Mouse (Mus musculus) embryo, embryonic 9.5 days (tissue): ENCODE measurements around the gene Rplp2.

Experiments used
- DNase-seq: peaks from one replicate; pipeline ENCODE4 v3.0.0-alpha.2; 2017; ENCODE audit errors: extremely low spot score

Gene Rplp2

DNA sequence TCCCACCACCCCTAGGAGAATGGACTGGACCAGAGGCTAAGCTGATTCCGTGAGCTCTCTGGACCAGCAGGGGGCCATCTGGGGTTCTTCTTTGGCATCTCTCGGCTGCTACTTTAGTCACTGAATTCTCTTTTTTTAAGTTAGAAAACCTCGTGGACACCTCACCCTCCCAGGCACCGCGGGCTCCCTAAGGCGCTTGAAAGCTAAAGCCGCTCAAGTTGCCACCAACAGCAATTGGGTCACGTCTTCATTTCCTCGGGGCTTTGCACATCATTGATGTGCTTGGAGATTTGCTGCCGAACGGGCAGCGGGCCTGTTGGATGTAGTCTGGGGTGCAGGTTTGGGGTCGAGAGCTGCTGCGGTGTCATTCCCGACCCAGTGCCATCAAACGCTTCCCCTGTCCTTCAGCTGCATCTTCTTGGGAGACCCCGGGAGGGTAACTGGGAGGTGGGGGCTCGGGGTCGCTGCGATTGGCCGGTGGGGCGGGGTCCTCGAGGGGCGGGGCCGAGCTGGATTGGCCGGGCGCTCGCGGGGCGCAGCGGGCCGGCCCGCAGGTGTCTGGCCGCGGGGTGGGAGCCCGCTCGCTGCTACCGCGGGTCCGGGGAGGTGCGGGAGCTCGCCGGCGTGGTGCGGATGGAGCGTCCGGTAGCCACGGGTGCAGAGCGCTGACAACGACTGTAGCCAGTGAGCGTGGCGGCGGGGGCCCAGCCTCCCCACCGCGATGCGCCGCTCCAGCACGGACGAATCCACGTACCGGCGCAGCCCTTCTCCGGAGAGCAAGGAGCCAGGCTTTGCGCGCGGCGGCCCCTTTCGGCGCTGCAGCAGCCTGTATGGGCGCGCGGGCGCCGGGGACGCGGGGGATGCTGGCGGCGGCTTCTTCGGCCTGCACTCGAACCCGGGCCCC is 34.6 kb downstream of the Rplp2 start:
- peak; percentile 78 for DNase-seq

DNA sequence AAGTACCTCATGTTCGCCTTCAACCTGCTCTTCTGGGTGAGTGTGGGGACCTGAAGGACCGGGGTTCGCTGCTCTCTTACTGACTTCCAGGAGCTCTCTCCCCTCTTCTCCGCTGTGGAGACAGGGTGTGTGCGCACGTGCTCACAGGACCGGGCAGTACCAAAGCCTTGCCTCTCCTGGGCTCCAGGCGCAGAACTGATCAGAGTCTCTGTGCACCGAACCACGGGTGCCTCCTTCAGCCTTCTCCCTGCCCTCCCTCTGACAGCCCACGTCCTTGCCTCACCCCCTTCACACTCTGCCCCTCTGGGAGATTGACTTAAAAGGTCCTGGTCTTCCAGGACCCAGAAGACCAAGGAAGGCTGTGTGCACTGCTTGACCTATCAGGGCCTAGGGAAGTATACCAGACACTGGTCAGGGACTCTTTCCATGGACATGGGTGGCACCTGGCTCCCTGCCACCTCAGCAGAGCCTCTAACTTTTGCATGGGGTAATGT is 35.4 kb downstream of the Rplp2 start:
- DNase-seq, result no peak

DNA sequence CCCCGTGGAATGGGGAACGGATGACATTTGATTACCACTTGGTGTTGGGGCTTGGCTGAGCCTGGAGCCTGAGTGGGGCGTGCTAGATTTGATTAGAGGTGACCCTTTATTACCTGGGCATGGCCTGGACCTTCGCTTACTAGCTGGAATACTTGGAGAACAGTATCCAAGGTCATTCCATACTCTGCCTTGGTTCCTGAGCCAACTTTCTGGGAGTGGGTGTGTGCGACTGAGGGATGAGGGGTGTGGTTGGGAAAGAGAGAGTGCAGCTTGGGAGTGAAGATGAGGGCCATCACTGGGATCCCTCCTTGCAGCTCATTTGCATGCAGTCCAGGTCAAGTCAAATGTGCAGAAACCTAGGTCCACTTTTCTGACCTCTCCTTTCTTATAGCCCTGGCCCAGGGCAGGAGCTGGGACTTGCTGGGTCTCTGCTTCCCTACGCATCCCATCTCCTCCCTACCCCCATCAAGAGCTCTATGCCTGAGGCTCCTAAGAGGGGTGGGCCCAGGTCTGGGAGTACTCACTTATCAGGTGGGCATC is 36.0 kb downstream of the Rplp2 start:
- no peak for DNase-seq

DNA sequence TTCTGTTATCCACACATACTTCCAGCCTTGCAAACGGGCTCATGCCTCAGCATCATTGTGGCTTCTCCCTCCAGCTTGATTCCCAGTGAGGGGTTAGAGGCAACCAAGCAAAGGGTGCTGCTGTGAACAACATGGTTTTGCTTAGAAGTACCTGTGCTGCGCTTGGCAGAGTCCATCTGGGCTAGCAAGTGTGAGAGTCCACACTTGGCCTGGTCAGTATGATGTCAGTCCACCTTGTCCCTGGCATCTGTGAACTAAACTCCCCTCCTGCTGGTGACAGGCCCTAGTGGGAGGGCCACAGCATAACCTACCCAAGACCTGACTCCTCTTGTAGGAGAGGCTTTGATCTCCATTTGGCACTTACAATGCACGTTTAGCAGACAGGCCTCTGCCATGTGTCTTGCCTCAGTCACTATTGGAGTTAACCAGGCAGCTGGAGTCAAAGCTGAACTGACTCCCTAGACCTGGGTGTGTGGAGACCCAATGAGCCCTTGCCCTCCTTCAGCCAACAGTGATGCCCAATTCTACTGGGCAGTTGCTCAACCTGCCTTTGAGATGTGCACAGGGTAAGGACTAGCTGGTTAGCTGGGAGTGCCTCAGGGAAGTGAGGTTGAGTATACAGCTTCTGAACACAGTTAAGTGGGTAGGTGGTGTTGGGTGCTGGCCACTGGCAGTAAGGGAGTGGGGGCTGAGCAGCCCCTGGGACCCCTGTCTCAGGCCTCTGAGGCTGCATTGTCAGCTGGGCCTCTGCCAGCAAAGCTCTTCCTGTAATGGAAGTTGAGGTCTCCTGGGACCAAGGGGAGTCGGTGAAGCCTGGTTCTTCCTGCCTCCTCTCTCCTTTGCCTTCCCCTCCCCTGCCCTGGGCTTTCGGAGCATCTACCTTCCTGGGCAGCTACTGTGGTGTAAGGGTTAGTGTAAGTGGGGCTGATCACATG is 37.3 kb downstream of the Rplp2 start:
- no peak for DNase-seq

DNA sequence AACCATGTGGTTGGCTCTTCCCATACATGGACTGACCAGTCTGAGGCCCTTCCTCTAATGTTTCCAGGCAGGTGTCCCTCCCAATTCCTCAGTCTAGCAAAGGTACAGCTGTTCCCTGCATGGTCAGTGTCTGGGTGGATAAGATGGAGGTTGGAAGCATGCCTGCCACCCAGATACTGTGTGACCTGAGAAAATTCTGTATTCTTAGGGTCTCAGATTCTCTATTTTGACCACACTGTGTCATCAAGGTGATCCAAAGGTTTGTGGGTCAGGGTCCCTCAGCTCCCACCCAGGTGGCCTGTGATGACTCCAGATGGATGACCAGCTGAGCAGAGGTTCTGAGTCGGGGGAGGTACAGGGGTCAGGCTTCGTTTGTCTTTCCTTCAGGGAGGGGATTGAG is 38.0 kb downstream of the Rplp2 start:
- DNase-seq, result no peak

DNA sequence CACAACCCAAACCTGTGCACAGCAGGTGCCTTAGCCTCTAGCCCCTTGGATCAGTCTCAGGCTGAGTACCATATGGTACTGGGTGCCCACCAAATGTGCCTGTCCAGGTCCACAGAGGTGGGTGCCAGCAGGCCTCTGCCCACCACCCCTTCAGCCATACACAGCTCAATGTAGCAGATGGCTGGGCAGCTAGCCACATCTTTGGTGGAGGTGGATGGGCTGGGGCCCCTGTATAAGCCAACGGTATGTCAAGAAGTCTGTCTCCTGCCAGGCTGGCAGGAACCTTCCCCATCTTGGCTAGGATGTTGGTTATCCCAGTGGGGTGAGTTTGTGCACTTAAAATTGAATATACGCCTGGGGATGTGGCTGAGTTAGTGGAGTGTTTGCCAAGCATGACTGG is 38.4 kb downstream of the Rplp2 start:
- no peak for DNase-seq

DNA sequence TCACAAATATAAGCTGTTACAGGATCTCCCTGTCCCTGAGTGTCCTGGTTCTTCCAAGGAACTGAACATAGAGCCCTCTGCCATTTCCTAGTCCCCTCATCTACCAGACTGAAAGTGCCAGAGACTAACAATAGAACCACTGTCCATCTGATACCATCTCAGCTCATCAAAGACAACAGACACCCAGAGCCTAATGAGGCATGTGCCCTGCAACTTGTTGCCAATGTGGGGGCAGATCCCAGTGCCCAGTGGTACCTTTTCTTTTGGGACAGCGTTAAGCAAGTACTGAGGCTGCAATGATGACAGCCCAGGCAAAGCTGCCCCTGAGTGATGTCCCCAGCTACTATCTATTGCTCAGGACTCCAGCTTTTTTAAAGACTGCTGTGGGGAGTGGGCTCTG is 39.1 kb downstream of the Rplp2 start:
- no peak for DNase-seq

DNA sequence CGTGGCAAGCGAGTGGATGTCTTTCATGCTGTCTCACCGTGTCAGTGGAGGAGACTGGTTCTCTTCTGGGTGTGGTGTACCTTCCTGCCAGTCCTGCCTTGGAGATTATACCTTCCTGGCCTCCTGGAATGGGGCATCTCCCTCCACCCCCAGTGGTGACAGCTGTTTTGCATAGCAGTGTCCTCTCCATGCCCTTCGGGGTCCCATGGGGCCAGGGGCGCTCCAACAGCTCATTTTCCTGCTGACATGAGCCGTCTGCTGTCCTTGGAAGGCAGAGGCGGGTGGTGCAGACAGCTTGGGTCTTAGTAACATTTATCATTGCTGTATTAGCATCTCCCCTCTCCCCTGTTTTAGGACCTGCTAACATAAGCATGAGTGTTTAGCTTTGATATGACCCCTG is 40.0 kb downstream of the Rplp2 start:
- DNase-seq, result no peak

DNA sequence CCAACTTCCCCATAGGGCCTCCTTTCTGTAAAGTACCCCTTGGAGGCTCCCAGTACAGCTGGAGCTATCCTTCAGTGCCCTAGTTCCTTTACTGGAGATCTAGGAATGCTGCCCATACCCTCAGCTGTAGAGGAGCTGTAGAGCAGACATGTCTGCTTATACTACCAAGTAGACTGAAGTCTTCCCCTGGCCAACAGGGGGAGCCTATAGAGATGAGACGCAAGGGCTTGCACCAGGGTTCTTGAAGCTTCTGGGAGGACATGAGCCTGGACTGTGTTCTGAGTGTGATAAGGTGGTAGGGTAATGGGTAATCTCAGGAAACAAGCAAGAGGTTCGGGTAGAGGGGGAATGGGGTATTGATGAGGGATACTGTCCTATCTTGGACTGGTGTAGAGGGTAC is 44.0 kb downstream of the Rplp2 start:
- DNase-seq, result no peak

DNA sequence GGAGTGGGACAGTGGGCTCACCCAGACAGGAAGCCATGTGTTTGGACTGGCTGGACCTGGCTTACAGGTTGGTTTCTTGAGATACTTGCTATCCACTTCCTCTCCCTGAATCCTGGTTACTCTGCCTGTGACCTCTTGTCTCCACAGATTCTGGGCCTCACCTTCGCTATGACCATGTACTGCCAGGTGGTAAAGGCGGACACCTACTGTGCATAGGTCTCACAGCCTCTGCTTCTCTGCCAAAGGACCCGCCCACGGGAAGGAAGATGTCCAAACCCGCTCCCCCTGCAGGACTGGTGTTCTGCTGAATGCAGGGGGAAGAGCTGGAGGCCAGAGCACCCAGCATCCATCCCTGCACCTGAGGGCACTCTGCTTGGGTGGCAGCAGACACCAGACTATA is 45.6 kb downstream of the Rplp2 start:
- no peak for DNase-seq

DNA sequence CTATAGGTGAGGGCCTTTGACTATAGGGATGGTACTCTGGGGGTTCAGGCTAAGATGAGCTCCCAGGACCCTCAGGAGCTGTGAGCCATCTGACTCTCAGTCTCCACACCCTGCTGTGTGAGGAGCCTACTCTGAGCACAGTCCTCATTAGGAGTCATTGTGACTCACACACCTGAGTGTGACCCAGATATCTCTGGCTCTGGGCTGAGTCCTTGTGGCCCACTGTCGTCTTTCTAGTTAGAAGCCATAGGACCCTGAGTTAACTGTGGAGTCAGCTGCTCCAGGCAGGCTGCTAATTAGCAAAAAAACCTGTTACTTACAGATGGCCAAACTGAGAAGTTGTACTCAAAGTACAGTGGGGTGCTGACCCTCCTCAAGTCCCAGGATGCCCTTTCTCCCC is 46.6 kb downstream of the Rplp2 start:
- DNase-seq, result no peak

DNA sequence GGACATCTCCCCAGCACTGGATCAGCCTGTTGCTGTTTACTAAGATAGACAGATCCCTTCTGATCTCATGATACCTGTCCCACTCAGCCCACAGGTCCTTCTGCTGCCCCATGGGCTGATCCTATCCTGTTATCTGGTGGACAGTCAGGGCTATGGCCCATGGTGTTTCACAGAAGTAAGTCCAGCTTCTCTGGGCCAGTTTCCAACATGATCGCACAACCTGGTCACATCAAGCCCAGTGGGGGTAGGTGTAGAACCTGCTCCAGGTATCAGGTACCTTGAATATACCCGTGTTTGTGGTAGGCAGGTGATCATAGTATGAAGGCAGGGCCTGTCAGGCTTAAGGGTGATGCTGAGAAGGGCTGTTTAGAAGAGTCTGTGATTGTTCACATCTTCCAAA is 48.2 kb downstream of the Rplp2 start:
- DNase-seq, result no peak

DNA sequence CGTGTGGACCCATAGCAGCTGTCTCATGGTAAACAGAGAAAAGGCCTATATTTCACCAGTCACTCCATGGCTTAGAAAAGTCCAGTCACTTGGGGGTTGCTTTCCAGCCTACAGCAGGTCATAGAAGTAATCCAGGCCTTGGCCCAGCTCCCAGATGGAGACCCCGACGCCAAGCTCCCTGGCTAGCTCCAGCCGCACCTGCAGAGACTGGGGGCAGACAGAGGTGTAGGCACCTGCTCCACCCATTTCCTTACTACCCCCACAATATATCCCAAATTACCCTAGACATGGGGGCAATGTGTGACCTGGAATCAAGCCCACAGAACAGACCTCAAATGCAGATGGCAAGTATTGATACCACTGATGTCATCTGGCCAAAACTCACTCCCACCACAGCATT is 48.8 kb downstream of the Rplp2 start:
- no peak for DNase-seq

DNA sequence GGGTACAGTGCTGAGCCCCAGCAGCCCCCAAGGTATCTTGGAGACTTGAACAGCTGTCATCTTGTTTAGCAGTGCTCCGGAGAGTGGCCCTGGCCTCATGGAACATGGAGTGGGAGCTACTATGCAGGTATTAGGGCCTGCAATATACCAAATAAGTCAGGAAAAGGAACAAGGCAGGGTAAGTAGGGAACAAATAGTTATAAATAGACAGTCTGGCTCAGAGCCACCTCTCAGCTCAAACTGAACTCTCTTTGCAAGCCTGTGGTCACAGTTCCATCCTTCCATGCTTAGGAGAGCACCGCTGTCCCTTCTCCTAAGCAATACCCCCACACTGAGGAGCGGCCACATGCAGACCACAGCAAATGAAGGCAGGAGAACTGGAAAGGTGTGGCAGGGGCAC is 50.4 kb downstream of the Rplp2 start:
- DNase-seq, result no peak
